In the genomic region with DNA sequence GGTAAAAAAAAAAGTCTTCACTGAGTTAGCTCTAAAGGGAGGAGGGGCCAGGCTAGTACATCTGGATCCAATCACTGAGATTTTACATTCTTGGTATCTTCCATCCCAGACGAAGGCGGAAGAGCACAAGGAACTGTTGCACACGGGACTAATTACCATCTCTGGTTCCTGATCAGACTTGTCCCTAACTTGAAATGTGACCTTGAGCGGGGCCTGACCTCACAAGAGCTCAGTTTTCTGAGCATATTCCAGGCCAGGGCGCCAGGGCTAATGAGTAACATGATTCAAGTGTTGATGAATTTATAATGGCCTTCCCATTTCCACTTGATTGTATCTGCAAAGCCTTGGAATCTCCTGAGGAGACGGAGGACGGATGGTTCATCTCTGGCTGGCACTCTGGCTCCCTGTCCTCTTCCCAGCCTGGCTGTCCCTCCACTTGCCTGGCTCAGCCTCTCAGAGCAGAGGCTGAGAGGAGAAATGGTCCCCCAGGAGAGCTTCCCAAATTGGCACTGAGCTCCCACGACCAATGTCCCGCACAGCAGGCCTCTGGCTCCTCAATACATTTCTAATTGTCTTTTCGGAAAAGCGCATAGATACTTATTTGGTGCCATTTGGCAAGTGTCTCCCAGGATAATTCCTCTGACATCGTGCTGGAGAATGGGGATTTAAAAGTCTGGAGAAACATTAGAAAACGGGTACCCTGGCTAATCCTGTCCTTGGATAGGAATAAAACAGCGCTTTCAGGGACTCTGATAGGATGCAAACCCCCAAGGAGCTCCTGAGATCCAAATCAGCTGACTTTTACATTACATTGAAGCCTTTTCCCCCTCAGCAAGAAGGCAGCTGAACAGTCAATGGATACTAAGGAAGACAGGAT, we compare ENCODE assay signal across 9 mouse cellular contexts. TPM values are rescaled to one million over a fixed set of nuclear protein-coding genes. Genes with fewer than 3 reads are reported as not detected.
A peak's percentile ranks its signal among the peaks of the same experiment; 100 is the strongest.
DNase-seq lines count a peak whose midpoint lies in the region; ATAC-seq and TF ChIP-seq lines count a peak whose summit lies in the region.
"Had no signal": no experiment of that assay in that cellular context is flagged by ENCODE, and none has a peak within 500 bp of the region (broad histone marks: within the 10 kb centered on the region; RNA-seq: fewer than 3 reads in every experiment).

No protein-coding gene starts in this region.

- WGBS in kidney, postnatal 0 days, result 48% methylated on average over 14 of the region's 14 CpGs
- 62% methylated on average over 14 of the region's 14 CpGs for WGBS in intestine, postnatal 0 days

- no peaks in the 10 kb centered on the region for H3K27me3 ChIP-seq in ES-Bruce4 (ENCODE audit: control insufficient read depth, insufficient read depth, low read length, poor library complexity, severe bottlenecking)
- no peaks in the 10 kb centered on the region for H3K27me3 ChIP-seq in kidney, postnatal 0 days (ENCODE audit: insufficient read depth, low read length)
- no peaks in the 10 kb centered on the region for H3K27me3 ChIP-seq in intestine, postnatal 0 days (replicated peaks; ENCODE audit: control insufficient read depth, insufficient read depth, low read length)
- H3K27me3 ChIP-seq: midbrain, embryonic 12.5 days had no signal

- no peaks in the 10 kb centered on the region for H3K9me3 ChIP-seq in ES-Bruce4 (replicated peaks; ENCODE audit: control insufficient read depth, insufficient read depth, low read length, poor library complexity, severe bottlenecking)
- no peaks in the 10 kb centered on the region for H3K9me3 ChIP-seq in kidney, postnatal 0 days (replicated peaks; ENCODE audit: low read length)
- no peaks in the 10 kb centered on the region for H3K9me3 ChIP-seq in intestine, postnatal 0 days (ENCODE audit: control insufficient read depth)
- H3K9me3 ChIP-seq: midbrain, embryonic 12.5 days had no signal

- no peak for TF ChIP-seq POLR2A in ES-Bruce4 (IDR thresholded peaks at IDR 0.05; ENCODE audit: insufficient read depth, low read length)

- H3K9ac ChIP-seq in ES-Bruce4 (ENCODE audit: low read depth, poor library complexity, severe bottlenecking), result peak overlapping the region; percentile 15; the same call in 1 of the 2 replicates
- H3K9ac ChIP-seq in kidney, postnatal 0 days (ENCODE audit: low read depth, low read length), result no peak overlapping the region
- no peak overlapping the region for H3K9ac ChIP-seq in intestine, postnatal 0 days (ENCODE audit: low read depth, low read length)
- H3K9ac ChIP-seq: midbrain, embryonic 12.5 days had no signal

- no peak overlapping the region for H3K4me2 ChIP-seq in kidney, postnatal 0 days (ENCODE audit: low read length)
- no peak overlapping the region for H3K4me2 ChIP-seq in intestine, postnatal 0 days (replicated peaks; ENCODE audit: low read depth)
- H3K4me2 ChIP-seq: midbrain, embryonic 12.5 days had no signal

- H3K4me3 ChIP-seq in ES-Bruce4 (ENCODE audit: low read depth, low read length), result 0 out of 2 replicates have a peak overlapping the region, but pooled peaks have one; percentile 15
- no peak overlapping the region for H3K4me3 ChIP-seq in kidney, postnatal 0 days (replicated peaks; ENCODE audit: low read depth, low read length)
- no peak overlapping the region for H3K4me3 ChIP-seq in intestine, postnatal 0 days (ENCODE audit: low read depth, low read length)
- H3K4me3 ChIP-seq: midbrain, embryonic 12.5 days had no signal

- H3K4me1 ChIP-seq in ES-Bruce4 (ENCODE audit: control insufficient read depth, insufficient read depth, low read length), result peaks cover 19% of the 10 kb centered on the region
- 0 out of 2 replicates have a peak, but pooled peaks cover 3% of the 10 kb centered on the region for H3K4me1 ChIP-seq in kidney, postnatal 0 days (replicated peaks; ENCODE audit: insufficient read depth, low read length)
- no peaks in the 10 kb centered on the region for H3K4me1 ChIP-seq in intestine, postnatal 0 days (replicated peaks; ENCODE audit: control insufficient read depth, insufficient read depth, low read length)

- TF ChIP-seq EP300 in ES-Bruce4 (IDR thresholded peaks at IDR 0.05; ENCODE audit: insufficient read depth, low read depth, low read length), result peak; percentile 74

- DNase-seq in NIH3T3 (ENCODE audit: low read depth), result peak; percentile 52
- peak; percentile 57 for DNase-seq in embryo, embryonic 9.5 days (ENCODE audit: extremely low spot score)
- peak; percentile 46 for DNase-seq in kidney, postnatal 0 days (ENCODE audit: low spot score)
- DNase-seq in layer of hippocampus, adult 9-11 months, result no peak
- DNase-seq in thymus, postnatal 10 days (ENCODE audit: low spot score in 2 of 2), result no peak
- no peak for DNase-seq in lung, postnatal 4 days

- ATAC-seq in kidney, postnatal 0 days (replicated peaks; ENCODE audit: low FRiP score, low read depth), result 0 out of 2 replicates have a peak, but pooled peaks have one; percentile 10
- no peak for ATAC-seq in intestine, postnatal 0 days

- no peak for TF ChIP-seq CTCF in ES-Bruce4 (IDR thresholded peaks at IDR 0.05; ENCODE audit: low read depth, low read length)
- TF ChIP-seq CTCF in kidney, postnatal 0 days (IDR thresholded peaks at IDR 0.05; ENCODE audit: low read depth), result no peak
- no peak for TF ChIP-seq CTCF in intestine, postnatal 0 days (IDR thresholded peaks at IDR 0.05; ENCODE audit: low read depth)

- H3K27ac ChIP-seq in ES-Bruce4 (ENCODE audit: insufficient read depth, low read length), result peak overlapping the region; percentile 56
- peak overlapping the region; percentile 43; the same call in 1 of the 2 replicates for H3K27ac ChIP-seq in kidney, postnatal 0 days
- no peak overlapping the region for H3K27ac ChIP-seq in intestine, postnatal 0 days (ENCODE audit: low read depth, low read length)
- H3K27ac ChIP-seq: midbrain, embryonic 12.5 days had no signal

- H3K36me3 ChIP-seq in ES-Bruce4 (ENCODE audit: control insufficient read depth, insufficient read depth, low read length, poor library complexity, severe bottlenecking), result no peaks in the 10 kb centered on the region
- no peaks in the 10 kb centered on the region for H3K36me3 ChIP-seq in kidney, postnatal 0 days (ENCODE audit: insufficient read depth, low read length)
- no peaks in the 10 kb centered on the region for H3K36me3 ChIP-seq in intestine, postnatal 0 days (ENCODE audit: control insufficient read depth, insufficient read depth)
- H3K36me3 ChIP-seq: midbrain, embryonic 12.5 days had no signal

RNA-seq across cellular contexts. Expression of a gene that starts 58.1 kb away (rescaled TPM):
- 17.0 and 19.7 TPM in 2 replicates for polyA plus RNA-seq in ES-Bruce4 (2011; ENCODE audit: insufficient read depth, insufficient read length, low read depth, missing spikeins)
- 24.8 and 25.6 TPM in 2 replicates for polyA plus RNA-seq in kidney, postnatal 0 days (2015; fragmentation: Nextera tagmentation; extraction: Ambion mirVana)
- 8.5 and 8.8 TPM in 2 replicates for polyA plus RNA-seq in intestine, postnatal 0 days (2015; fragmentation: Nextera tagmentation; extraction: Ambion mirVana)

Comparison
In these comparisons a context has a peak if more than half of its experiments do, and no peak if none do; other contexts are left out.
1. DNase-seq: peak in NIH3T3 (single experiment), embryo, embryonic 9.5 days (single experiment) and kidney, postnatal 0 days (single experiment); none in layer of hippocampus, adult 9-11 months (single experiment), thymus, postnatal 10 days (0 of 2) and lung, postnatal 4 days (0 of 2).